8 mouse cellular contexts compared by ENCODE assay signal in the genomic region with DNA sequence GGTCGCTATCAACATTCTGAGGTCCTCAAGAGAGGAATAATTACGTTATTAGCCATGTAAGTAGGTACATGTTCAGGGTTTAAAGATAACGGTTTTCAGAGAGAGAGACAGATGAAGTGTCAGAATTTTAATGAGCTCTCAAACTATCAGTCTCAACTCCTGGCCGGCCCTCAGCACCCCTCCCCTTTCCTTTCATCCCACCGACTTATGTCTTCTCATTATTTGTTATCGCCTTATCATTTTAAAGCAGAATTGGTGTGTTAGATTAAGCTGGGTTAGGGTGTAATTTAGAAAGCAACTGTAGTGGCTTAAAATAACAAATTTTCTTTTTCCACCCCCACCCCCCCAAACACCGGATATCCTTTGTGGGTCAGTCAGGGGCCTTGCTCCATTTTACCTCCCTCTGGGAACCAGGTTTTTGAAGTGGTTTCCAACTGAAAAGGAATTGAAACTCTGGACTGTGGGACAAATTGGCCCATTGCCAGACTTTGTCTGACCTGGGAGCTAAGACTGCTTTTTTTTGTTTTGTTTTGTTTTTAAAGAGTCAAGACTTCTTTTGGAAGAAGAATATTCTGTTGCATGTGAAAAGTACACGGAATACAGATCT.
DNase-seq lines count a peak whose midpoint lies in the region; ATAC-seq and TF ChIP-seq lines count a peak whose summit lies in the region.

No protein-coding gene starts in this region.

- TF ChIP-seq CTCF in stomach, postnatal 0 days (IDR thresholded peaks at IDR 0.05; ENCODE audit: low read depth): no peak

- no peaks in the 10 kb centered on the region for H3K36me3 ChIP-seq in forebrain, embryonic 10.5 days (replicated peaks)
- no peaks in the 10 kb centered on the region for H3K36me3 ChIP-seq in forebrain, embryonic 15.5 days
- H3K36me3 ChIP-seq in kidney, embryonic 16.5 days (ENCODE audit: insufficient read depth, low read length): no peaks in the 10 kb centered on the region
- H3K36me3 ChIP-seq in stomach, postnatal 0 days (ENCODE audit: control insufficient read depth, insufficient read depth, low read length): no peaks in the 10 kb centered on the region

- H3K4me3 ChIP-seq in forebrain, embryonic 10.5 days: no peak overlapping the region
- no peak overlapping the region for H3K4me3 ChIP-seq in forebrain, embryonic 15.5 days
- H3K4me3 ChIP-seq in kidney, embryonic 16.5 days (ENCODE audit: low read length): no peak overlapping the region
- no peak overlapping the region for H3K4me3 ChIP-seq in stomach, postnatal 0 days (ENCODE audit: low read depth, low read length)

- no peak overlapping the region for H3K4me2 ChIP-seq in forebrain, embryonic 15.5 days (replicated peaks)
- H3K4me2 ChIP-seq in kidney, embryonic 16.5 days (replicated peaks; ENCODE audit: low read depth, low read length): no peak overlapping the region
- no peak overlapping the region for H3K4me2 ChIP-seq in stomach, postnatal 0 days (replicated peaks; ENCODE audit: low read depth)

- peaks cover 11% of the 10 kb centered on the region for H3K4me1 ChIP-seq in forebrain, embryonic 10.5 days
- peaks cover 2% of the 10 kb centered on the region; the same call in 1 of the 2 replicates for H3K4me1 ChIP-seq in forebrain, embryonic 15.5 days
- H3K4me1 ChIP-seq in kidney, embryonic 16.5 days (ENCODE audit: insufficient read depth, low read length): peaks cover 5% of the 10 kb centered on the region; the same call in 1 of the 2 replicates
- no peaks in the 10 kb centered on the region for H3K4me1 ChIP-seq in stomach, postnatal 0 days (replicated peaks; ENCODE audit: control insufficient read depth, insufficient read depth)

- no peaks in the 10 kb centered on the region for H3K27me3 ChIP-seq in forebrain, embryonic 10.5 days (ENCODE audit: poor library complexity, severe bottlenecking)
- no peaks in the 10 kb centered on the region for H3K27me3 ChIP-seq in forebrain, embryonic 15.5 days
- H3K27me3 ChIP-seq in kidney, embryonic 16.5 days (ENCODE audit: insufficient read depth, low read length): no peaks in the 10 kb centered on the region
- no peaks in the 10 kb centered on the region for H3K27me3 ChIP-seq in stomach, postnatal 0 days (ENCODE audit: control insufficient read depth, insufficient read depth, low read length)

- no peaks in the 10 kb centered on the region for H3K9me3 ChIP-seq in forebrain, embryonic 10.5 days
- H3K9me3 ChIP-seq in forebrain, embryonic 15.5 days: no peaks in the 10 kb centered on the region
- no peaks in the 10 kb centered on the region for H3K9me3 ChIP-seq in kidney, embryonic 16.5 days (ENCODE audit: low read length)
- no peaks in the 10 kb centered on the region for H3K9me3 ChIP-seq in stomach, postnatal 0 days (ENCODE audit: control insufficient read depth, low read length)

- no peak for TF ChIP-seq EP300 in stomach, postnatal 0 days (optimal IDR thresholded peaks at IDR 0.05)

- WGBS in forebrain, embryonic 10.5 days: 82% methylated on average over 8 of the region's 8 CpGs
- 30% methylated on average over 8 of the region's 8 CpGs for WGBS in forebrain, embryonic 15.5 days
- WGBS in kidney, embryonic 16.5 days: 50% methylated on average over 8 of the region's 8 CpGs
- 48% methylated on average over 8 of the region's 8 CpGs for WGBS in stomach, postnatal 0 days

- H3K9ac ChIP-seq in forebrain, embryonic 15.5 days (replicated peaks): no peak overlapping the region
- no peak overlapping the region for H3K9ac ChIP-seq in kidney, embryonic 16.5 days (replicated peaks; ENCODE audit: low read length)
- H3K9ac ChIP-seq in stomach, postnatal 0 days (ENCODE audit: low read length): no peak overlapping the region

- H3K27ac ChIP-seq in forebrain, embryonic 10.5 days: 0 out of 2 replicates have a peak overlapping the region, but pooled peaks have one; percentile 25
- no peak overlapping the region; the same call in 1 of the 2 replicates for H3K27ac ChIP-seq in forebrain, embryonic 15.5 days (replicated peaks)
- peak overlapping the region; percentile 57; the same call in 1 of the 2 replicates for H3K27ac ChIP-seq in kidney, embryonic 16.5 days (ENCODE audit: low read length)
- H3K27ac ChIP-seq in stomach, postnatal 0 days (replicated peaks): peak overlapping the region; percentile 49; the same call in 1 of the 2 replicates

- DNase-seq in forebrain, embryonic 10.5 days (ENCODE audit: extremely low spot score, low spot score): no peak
- DNase-seq in 3T3-L1 (ENCODE audit: low read depth, low spot score): peak; percentile 13
- peak; percentile 19 for DNase-seq in forelimb bud, embryonic 11.5 days (ENCODE audit: low read depth, low spot score)
- no peak for DNase-seq in stomach, postnatal 0 days (ENCODE audit: low spot score)
- no peak for DNase-seq in layer of hippocampus, adult 18-20 months (ENCODE audit: low spot score in 2 of 2)
- no peak for DNase-seq in layer of hippocampus, postnatal 36 days

- ATAC-seq in forebrain, embryonic 15.5 days (replicated peaks): no peak
- peak; percentile 49; the same call in 1 of the 2 replicates for ATAC-seq in kidney, embryonic 16.5 days (ENCODE audit: low FRiP score, low TSS enrichment)
- ATAC-seq in stomach, postnatal 0 days (ENCODE audit: low FRiP score, low TSS enrichment): no peak

Comparison
In these comparisons a context has a peak if more than half of its experiments do, and no peak if none do; other contexts are left out.
1. DNase-seq: peak in 3T3-L1 (single experiment) and forelimb bud, embryonic 11.5 days (single experiment); none in forebrain, embryonic 10.5 days (single experiment), stomach, postnatal 0 days (single experiment), layer of hippocampus, adult 18-20 months (0 of 2) and layer of hippocampus, postnatal 36 days (0 of 2).